Mouse (Mus musculus) forebrain, postnatal 0 days (tissue): ENCODE measurements around the gene Il1rl2. TPM values are rescaled to one million over a fixed set of nuclear protein-coding genes. Genes with fewer than 3 reads are reported as not detected.

ENCODE experiments used
- ATAC-seq: fragments of 200-750 bp; cut with Nextera tagmentation; 2 replicates; pipeline ENCODE4 v1.8.0; 2017; ENCODE audit warnings: mild to moderate bottlenecking, moderate library complexity
- DNase-seq: peaks from one replicate; pipeline ENCODE4 v3.0.0-alpha.2; 2015
- H3K27ac ChIP-seq: fragments of 300-500 bp; sonication (generic); 2 replicates; pipeline ENCODE4 v1.5.1; 2014; ENCODE audit warnings: low read depth, mild to moderate bottlenecking, antibody characterized with exemption, low read length, moderate library complexity, mixed read lengths
- H3K27me3 ChIP-seq: fragments of 300-500 bp; sonication (generic); 2 replicates; pipeline ENCODE4 v1.6.1; 2014; ENCODE audit warnings: mild to moderate bottlenecking, low read length, mixed read lengths; ENCODE audit not compliant: insufficient read depth
- H3K36me3 ChIP-seq: fragments of 300-500 bp; sonication (generic); 2 replicates; pipeline ENCODE4 v1.6.1; 2014; ENCODE audit warnings: mild to moderate bottlenecking, moderate library complexity; ENCODE audit not compliant: insufficient read depth
- H3K4me1 ChIP-seq: fragments of 300-500 bp; sonication (generic); 2 replicates; pipeline ENCODE4 v1.6.1; 2014; ENCODE audit warnings: antibody characterized with exemption; ENCODE audit not compliant: insufficient read depth
- H3K4me2 ChIP-seq: fragments of 300-500 bp; sonication (generic); 2 replicates; pipeline ENCODE4 v1.6.1; 2014; ENCODE audit warnings: low read depth, mild to moderate bottlenecking, moderate library complexity
- H3K4me3 ChIP-seq: fragments of 300-500 bp; sonication (generic); 2 replicates; pipeline ENCODE4 v1.5.1; 2014; ENCODE audit warnings: low read depth, low read length, mixed read lengths
- H3K9ac ChIP-seq: fragments of 300-500 bp; sonication (generic); 2 replicates; pipeline ENCODE4 v1.6.1; 2014; ENCODE audit warnings: mild to moderate bottlenecking
- H3K9me3 ChIP-seq: fragments of 300-500 bp; sonication (generic); 2 replicates; pipeline ENCODE4 v1.6.1; 2016; ENCODE audit warnings: low read length
- CTCF ChIP-seq: sonication (generic); IDR thresholded peaks from 2 replicates; pipeline ENCODE4 v1.5.1; 2016; ENCODE audit warnings: antibody characterized with exemption, control low read depth, low read depth
- WGBS: fragments of 180-500 bp; shearing (Covaris S2); extraction: QIAGEN DNeasy Blood & Tissue Kit; methylation state at CpG from one replicate; pipeline ENCODE4 v1.1.7; 2014; 5-methylcytosine and 5-hydroxymethylcytosine counted together
- polyA plus RNA-seq: library from polyadenylated mRNA; unstranded; fragments of >200 nt; fragmentation: Nextera tagmentation; extraction: Ambion mirVana; gene quantifications from 2 replicates; pipeline ENCODE4 v1.2.1, GENCODE M21; 2015
- total RNA-seq: library from RNA; depleted of rRNA; stranded (reverse); fragments of >200 nt; gene quantifications from 2 replicates; pipeline ENCODE4 v1.2.3, GENCODE M21; 2014; rRNA removed

Gene Il1rl2
- total and polyA plus RNA-seq, 2 experiments from 2014 or later = 0.76 to 1.8 TPM

DNA sequence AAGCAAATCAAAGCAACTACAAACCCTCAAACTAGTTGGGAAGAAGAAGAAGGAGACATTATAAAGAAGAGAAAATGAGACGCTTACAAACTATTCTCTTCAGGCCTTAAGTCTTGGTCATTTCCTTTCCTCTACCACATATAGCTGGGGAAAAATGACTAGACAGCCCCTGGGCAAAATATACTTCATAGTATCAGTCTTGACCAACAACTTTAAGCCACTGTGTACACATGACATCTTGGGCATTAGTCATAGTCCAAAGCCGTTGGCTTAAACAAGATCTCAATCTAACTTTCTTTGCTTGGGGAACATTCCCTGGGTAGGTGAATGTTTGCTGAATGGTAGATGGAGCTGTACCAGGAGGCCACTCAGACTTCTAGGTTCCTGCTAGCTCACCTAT, 92.6 kb downstream of the Il1rl2 start:
- Histone ChIP-seq H3K9me3 (no peaks in the 10 kb centered on the region), H3K4me1 (no peaks in the 10 kb centered on the region), H3K4me2 (no peak overlapping the region), H3K27ac (no peak overlapping the region), H3K4me3 (no peak overlapping the region), H3K9ac (no peak overlapping the region), H3K27me3 (no peaks in the 10 kb centered on the region), H3K36me3 (no peaks in the 10 kb centered on the region)
- no peak for DNase-seq
- no peak for TF ChIP-seq CTCF
- ATAC-seq = no peak
- WGBS = 94% methylated on average over 2 of the region's 2 CpGs

Other genes starting within 250 kb of the Il1rl2 start
- gene Il1r1, start 99.5 kb upstream of the Il1rl2 start, total RNA-seq = 0.38 and 0.90 TPM in 2 replicates
- gene Il1r1, start 99.5 kb upstream of the Il1rl2 start, polyA plus RNA-seq = 0.35 and 0.84 TPM in 2 replicates
- gene Il1rl1, start 105.0 kb downstream of the Il1rl2 start, total RNA-seq = 0.19 and 0.46 TPM in 2 replicates
- 0.04 and 0.12 TPM in 2 replicates for gene Il1rl1, start 105.0 kb downstream of the Il1rl2 start, polyA plus RNA-seq
- gene Il18r1, start 140.9 kb downstream of the Il1rl2 start, total RNA-seq = 0.08 TPM in 1 of 2 replicates, not detected in the other
- not detected in 2 replicates for gene Il18r1, start 140.9 kb downstream of the Il1rl2 start, polyA plus RNA-seq
- gene Il18rap, start 190.8 kb downstream of the Il1rl2 start, total RNA-seq = 0.23 and 1.1 TPM in 2 replicates
- 0.06 TPM in 1 of 2 replicates, not detected in the other for gene Il18rap, start 190.8 kb downstream of the Il1rl2 start, polyA plus RNA-seq